Mouse (Mus musculus): ENCODE results near the gene Tnrc6a. TPM values are rescaled to one million over a fixed set of nuclear protein-coding genes. Genes with fewer than 3 reads are reported as not detected.

Tnrc6a gene
- total and polyA plus RNA-seq, 3 experiments: 15.3 to 34.5 TPM; not detected in 1

- TF ChIP-seq POLR2A (IDR thresholded peaks at IDR 0.05; ENCODE audit: control insufficient read depth in 1 of 2, insufficient read depth in 1 of 2, low read depth in 1 of 2, low read length in 2 of 2, poor library complexity in 1 of 2) (peak; percentile 62 to 88), ZKSCAN1 (IDR thresholded peaks at IDR 0.05; ENCODE audit: low read depth, low read length) (no peak; the same call in 1 of the 2 replicates), UBTF (IDR thresholded peaks at IDR 0.05; ENCODE audit: borderline replicate concordance, insufficient read depth, low read depth, low read length) (no peak)
Observed at GRCm38 (mm10) chr7:123123665-123124298, at the start of gene Tnrc6a (continued).

- Histone ChIP-seq H3K27ac (ENCODE audit: control insufficient read depth, low read depth, low read length) (no peak overlapping the region), H3K4me3 (ENCODE audit: control insufficient read depth in 1 of 2, insufficient read depth in 1 of 2, low read depth in 2 of 2, low read length in 2 of 2) (no peak overlapping the region), H3K79me2 (ENCODE audit: control insufficient read depth, insufficient read depth, low read length, poor library complexity) (no peaks in the 10 kb centered on the region), H3K9me3 (replicated peaks; ENCODE audit: insufficient read depth, low read length) (no peaks in the 10 kb centered on the region), H3K4me1 (ENCODE audit: control insufficient read depth in 1 of 2, insufficient read depth in 2 of 2, low read length in 2 of 2) (no peaks in the 10 kb centered on the region), H3K9ac (ENCODE audit: control insufficient read depth, low read depth, low read length, poor library complexity, severe bottlenecking) (no peak overlapping the region), H3K36me3 (ENCODE audit: control insufficient read depth in 1 of 2, insufficient read depth in 2 of 2, low read length in 2 of 2) (no peaks in the 10 kb centered on the region), H3K27me3 (ENCODE audit: control insufficient read depth in 1 of 2, insufficient read depth in 2 of 2, low read length in 2 of 2) (peaks cover 0 to 2% of the 10 kb centered on the region in 2 experiments; a peak in 2 of 4 replicates)
- no peak for DNase-seq (ENCODE audit: low read depth, low spot score)
- no peak for TF ChIP-seq MAFK (IDR thresholded peaks at IDR 0.05; ENCODE audit: borderline replicate concordance, low read depth, low read length)
- no peak for TF ChIP-seq TCF12 (IDR thresholded peaks at IDR 0.05; ENCODE audit: low read depth, low read length)
- no peak for TF ChIP-seq GATA1 (IDR thresholded peaks at IDR 0.05; ENCODE audit: low read depth, low read length)
- TF ChIP-seq KAT2A (conservative IDR thresholded peaks at IDR 0.05; ENCODE audit: low read depth, low read length): no peak
- TF ChIP-seq TAL1 (IDR thresholded peaks at IDR 0.05; ENCODE audit: low read length): no peak
- no peak for TF ChIP-seq ZMIZ1 (IDR thresholded peaks at IDR 0.05; ENCODE audit: low read depth, low read length)
- no peak for TF ChIP-seq CHD2 (IDR thresholded peaks at IDR 0.05; ENCODE audit: low read length)
- no peak for TF ChIP-seq ZNF384 (IDR thresholded peaks at IDR 0.05; ENCODE audit: low read depth, low read length)
- no peak for TF ChIP-seq POLR2AphosphoS5 (IDR thresholded peaks at IDR 0.05; ENCODE audit: borderline replicate concordance, low read depth, low read length)
- TF ChIP-seq UBTF (IDR thresholded peaks at IDR 0.05; ENCODE audit: borderline replicate concordance, insufficient read depth, low read depth, low read length): no peak
- no peak for TF ChIP-seq ZC3H11A (IDR thresholded peaks at IDR 0.05; ENCODE audit: low read depth, low read length)
Observed at GRCm38 (mm10) chr7:123082236-123082635, 41.4 kb upstream of the Tnrc6a start.

- Histone ChIP-seq H3K79me2 (ENCODE audit: control insufficient read depth, insufficient read depth, low read length, poor library complexity) (no peaks in the 10 kb centered on the region), H3K27me3 (ENCODE audit: control insufficient read depth in 1 of 2, insufficient read depth in 2 of 2, low read length in 2 of 2) (peaks cover 0 to 3% of the 10 kb centered on the region in 2 experiments; a peak in 2 of 4 replicates), H3K4me3 (ENCODE audit: control insufficient read depth in 1 of 2, insufficient read depth in 1 of 2, low read depth in 2 of 2, low read length in 2 of 2) (no peak overlapping the region), H3K36me3 (ENCODE audit: control insufficient read depth in 1 of 2, insufficient read depth in 2 of 2, low read length in 2 of 2) (no peaks in the 10 kb centered on the region), H3K4me1 (ENCODE audit: control insufficient read depth in 1 of 2, insufficient read depth in 2 of 2, low read length in 2 of 2) (no peaks in the 10 kb centered on the region), H3K27ac (ENCODE audit: control insufficient read depth, low read depth, low read length) (no peak overlapping the region), H3K9me3 (replicated peaks; ENCODE audit: insufficient read depth, low read length) (no peaks in the 10 kb centered on the region), H3K9ac (ENCODE audit: control insufficient read depth, low read depth, low read length, poor library complexity, severe bottlenecking) (no peak overlapping the region)
- TF ChIP-seq E2F4 (IDR thresholded peaks at IDR 0.05; ENCODE audit: borderline replicate concordance, low read depth, low read length) (no peak), TAL1 (IDR thresholded peaks at IDR 0.05; ENCODE audit: low read length) (no peak), EP300 (IDR thresholded peaks at IDR 0.05; ENCODE audit: low read depth in 1 of 2, low read length in 2 of 2) (no peak), GATA1 (IDR thresholded peaks at IDR 0.05; ENCODE audit: low read depth, low read length) (no peak), POLR2A (IDR thresholded peaks at IDR 0.05; ENCODE audit: control insufficient read depth in 1 of 2, insufficient read depth in 1 of 2, low read depth in 1 of 2, low read length in 2 of 2, poor library complexity in 1 of 2) (no peak), RAD21 (IDR thresholded peaks at IDR 0.05; ENCODE audit: low read depth, low read length) (no peak), ZKSCAN1 (IDR thresholded peaks at IDR 0.05; ENCODE audit: low read depth, low read length) (no peak), USF2 (IDR thresholded peaks at IDR 0.05; ENCODE audit: borderline replicate concordance in 1 of 2, insufficient read depth in 1 of 2, low read depth in 1 of 2, low read length in 2 of 2) (no peak), CTCF (IDR thresholded peaks at IDR 0.05 in 2 of 3, conservative IDR thresholded peaks at IDR 0.05 in 1 of 3; ENCODE audit: control insufficient read depth in 1 of 3, insufficient read depth in 1 of 3, low read depth in 2 of 3, low read length in 3 of 3, poor library complexity in 1 of 3, severe bottlenecking in 1 of 3) (no peak), ETS1 (IDR thresholded peaks at IDR 0.05; ENCODE audit: low read depth, low read length) (no peak)
- DNase-seq (ENCODE audit: low read depth, low spot score): no peak
Observed at GRCm38 (mm10) chr7:123083441-123084123, 40.1 kb upstream of the Tnrc6a start.

Data from MEL (cell line).